Mouse (Mus musculus) CH12.LX (cell line): Measurements from ENCODE around the gene Zbtb49. TPM values are rescaled to one million over a fixed set of nuclear protein-coding genes. Genes with fewer than 3 reads are reported as not detected.

ENCODE experiments used
- DNase-seq: peaks from one replicate; pipeline ENCODE4 v3.0.0-alpha.2; 2013; ENCODE audit errors: extremely low read depth
- H3K27ac ChIP-seq: 2 replicates; pipeline ENCODE4 v1.5.1; 2012; ENCODE audit warnings: low read depth, mild to moderate bottlenecking, control low read depth, moderate library complexity; ENCODE audit not compliant: insufficient read depth
- H3K27me3 ChIP-seq: replicated peaks from 2 replicates; pipeline ENCODE3; 2012; ENCODE audit warnings: inconsistent platforms
- H3K36me3 ChIP-seq, 2 experiments: replicated peaks in 1 of 2; 2 replicates each; pipeline versions ENCODE3 to v1.6.1; 2012; ENCODE audit warnings: inconsistent platforms in 1 of 2, low read length in 1 of 2, mild to moderate bottlenecking in 1 of 2, mixed read lengths in 1 of 2, moderate library complexity in 1 of 2; ENCODE audit not compliant: control insufficient read depth in 1 of 2, insufficient read depth in 1 of 2
- H3K4me1 ChIP-seq, 2 experiments: 2 replicates each; pipeline ENCODE4 v1.6.1; 2012; ENCODE audit warnings: inconsistent platforms in 1 of 2, moderate library complexity in 1 of 2; ENCODE audit not compliant: insufficient read depth in 2 of 2, control insufficient read depth in 1 of 2
- H3K4me2 ChIP-seq: 2 replicates; pipeline ENCODE4 v1.6.1; 2012; ENCODE audit warnings: low read depth, mild to moderate bottlenecking, control low read depth; ENCODE audit not compliant: poor library complexity, insufficient read depth, severe bottlenecking
- H3K4me3 ChIP-seq, 3 experiments: fragments of 150-350 bp in 1 of 3; sonication (generic) in 1 of 3; replicated peaks in 1 of 3; 2 replicates each; pipeline versions ENCODE3 to v1.5.1; 2011 to 2012; ENCODE audit warnings: low read depth in 2 of 3, low read length in 2 of 3, mild to moderate bottlenecking in 2 of 3, moderate library complexity in 2 of 3, control low read depth in 1 of 3, improper control_type of control experiment in 1 of 3, inconsistent platforms in 1 of 3, mixed read lengths in 1 of 3; ENCODE audit not compliant: poor library complexity in 1 of 3
- H3K79me2 ChIP-seq: replicated peaks from 2 replicates; pipeline ENCODE4 v1.6.1; 2012; ENCODE audit warnings: mild to moderate bottlenecking, moderate library complexity; ENCODE audit not compliant: control insufficient read depth, poor library complexity, insufficient read depth, severe bottlenecking; ENCODE audit errors: extremely low read depth
- H3K9ac ChIP-seq: 2 replicates; pipeline ENCODE4 v1.6.1; 2012; ENCODE audit warnings: low read depth, mild to moderate bottlenecking, control low read depth, moderate library complexity; ENCODE audit not compliant: insufficient read depth
- H3K9me3 ChIP-seq: replicated peaks from 2 replicates; pipeline ENCODE3; 2012; ENCODE audit warnings: low read length, inconsistent platforms, mixed read lengths
- CHD2 ChIP-seq: IDR thresholded peaks from 2 replicates; pipeline ENCODE4 v1.6.1; 2011; ENCODE audit warnings: low read length, improper control_type of control experiment
- CTCF ChIP-seq, 2 experiments: IDR thresholded peaks in 1 of 2; conservative IDR thresholded peaks in 1 of 2; 2 replicates each; pipeline ENCODE4 v1.5.1; 2011 to 2012; ENCODE audit warnings: low read depth in 2 of 2, low read length in 2 of 2, improper control_type of control experiment in 1 of 2, inconsistent platforms in 1 of 2, mild to moderate bottlenecking in 1 of 2, moderate library complexity in 1 of 2
- ELF1 ChIP-seq: IDR thresholded peaks from 2 replicates; pipeline ENCODE4 v1.6.1; 2014; ENCODE audit warnings: low read depth, mild to moderate bottlenecking, inconsistent platforms, low read length, improper control_type of control experiment
- EP300 ChIP-seq: IDR thresholded peaks from 2 replicates; pipeline ENCODE4 v1.6.1; 2011; ENCODE audit warnings: low read length, improper control_type of control experiment
- IRF4 ChIP-seq: IDR thresholded peaks from 2 replicates; pipeline ENCODE4 v1.6.1; 2014; ENCODE audit warnings: low read depth, mild to moderate bottlenecking, inconsistent platforms, low read length, improper control_type of control experiment
- KAT2A ChIP-seq: IDR thresholded peaks from 2 replicates; pipeline ENCODE4 v1.6.1; 2012; ENCODE audit warnings: low read length, improper control_type of control experiment, inconsistent platforms; ENCODE audit not compliant: insufficient replicate concordance
- MAFK ChIP-seq: IDR thresholded peaks from 2 replicates; pipeline ENCODE4 v1.6.1; 2011; ENCODE audit warnings: low read length, improper control_type of control experiment; ENCODE audit not compliant: insufficient replicate concordance
- MEF2A ChIP-seq: IDR thresholded peaks from 2 replicates; pipeline ENCODE4 v1.6.1; 2014; ENCODE audit warnings: low read depth, mild to moderate bottlenecking, inconsistent platforms, low read length, improper control_type of control experiment, borderline replicate concordance
- MXI1 ChIP-seq: IDR thresholded peaks from 2 replicates; pipeline ENCODE4 v1.6.1; 2011; ENCODE audit warnings: mild to moderate bottlenecking, low read depth, low read length, improper control_type of control experiment
- MYC ChIP-seq: IDR thresholded peaks from 2 replicates; pipeline ENCODE4 v1.6.1; 2011; ENCODE audit warnings: low read depth, mild to moderate bottlenecking, improper control_type of control experiment, low read length
- NRF1 ChIP-seq: IDR thresholded peaks from 2 replicates; pipeline ENCODE4 v1.6.1; 2014; ENCODE audit warnings: low read depth, mild to moderate bottlenecking, inconsistent platforms, low read length, improper control_type of control experiment, moderate library complexity
- PAX5 ChIP-seq: IDR thresholded peaks from 2 replicates; pipeline ENCODE4 v1.6.1; 2012; ENCODE audit warnings: low read length, inconsistent platforms, mixed read lengths
- POLR2AphosphoS2 ChIP-seq: IDR thresholded peaks from 2 replicates; pipeline ENCODE4 v1.6.1; 2011; ENCODE audit warnings: low read depth, low read length, improper control_type of control experiment
- RCOR1 ChIP-seq: conservative IDR thresholded peaks from 2 replicates; pipeline ENCODE4 v1.6.1; 2012; ENCODE audit warnings: low read depth, mild to moderate bottlenecking, inconsistent platforms, low read length, improper control_type of control experiment
- SIN3A ChIP-seq: IDR thresholded peaks from 2 replicates; pipeline ENCODE4 v1.6.1; 2012; ENCODE audit warnings: low read length, improper control_type of control experiment, inconsistent platforms
- SMC3 ChIP-seq: IDR thresholded peaks from 2 replicates; pipeline ENCODE4 v1.6.1; 2011; ENCODE audit warnings: low read depth, low read length, improper control_type of control experiment
- TCF12 ChIP-seq: IDR thresholded peaks from 2 replicates; pipeline ENCODE4 v1.6.1; 2014; ENCODE audit warnings: low read depth, mild to moderate bottlenecking, inconsistent platforms, low read length, improper control_type of control experiment
- USF1 ChIP-seq: IDR thresholded peaks from 2 replicates; pipeline ENCODE4 v1.6.1; 2014; ENCODE audit warnings: low read depth, mild to moderate bottlenecking, inconsistent platforms, low read length, improper control_type of control experiment
- USF2 ChIP-seq: conservative IDR thresholded peaks from 2 replicates; pipeline ENCODE4 v1.6.1; 2011; ENCODE audit warnings: low read depth, low read length, improper control_type of control experiment
- ZC3H11A ChIP-seq: IDR thresholded peaks from 2 replicates; pipeline ENCODE4 v1.6.1; 2012; ENCODE audit warnings: low read depth, mild to moderate bottlenecking, inconsistent platforms, low read length, improper control_type of control experiment
- ZMIZ1 ChIP-seq: IDR thresholded peaks from 2 replicates; pipeline ENCODE4 v1.6.1; 2012; ENCODE audit warnings: low read depth, mild to moderate bottlenecking, inconsistent platforms, low read length, improper control_type of control experiment
- ZNF384 ChIP-seq: IDR thresholded peaks from 2 replicates; pipeline ENCODE4 v1.6.1; 2012; ENCODE audit warnings: low read depth, low read length, improper control_type of control experiment, inconsistent platforms
- dilution Hi-C: fragments of 300-500 bp; cut with MboI; formaldehyde crosslinking; loops from 2 replicates; pipeline ENCODE4 v1.14.3; 2020; ENCODE audit warnings: low sequenced_read_pairs; ENCODE audit not compliant: extremely low pct_unique_long_range_greater_than_20kb, extremely low pct_ligation_motif_present
- in situ Hi-C: fragments of 300-500 bp; cut with MboI; formaldehyde crosslinking; loops from 3 replicates; pipeline ENCODE4 v1.14.3; 2019; ENCODE audit warnings: low sequenced_read_pairs, low pct_ligation_motif_present, low pct_unique_long_range_greater_than_20kb, mixed read lengths
- polyA plus RNA-seq: library from polyadenylated mRNA; unstranded; fragments of >175 nt; gene quantifications from 2 replicates; pipeline ENCODE4 v1.2.1, GENCODE M21; 2012; ENCODE audit warnings: low read depth; ENCODE audit not compliant: insufficient read length
- total RNA-seq, 2 experiments: library from RNA; depleted of rRNA; stranded (reverse); fragments of 300-350 nt in 1 of 2; fragments of >200 nt in 1 of 2; gene quantifications; 2 replicates each; pipeline ENCODE4 v1.2.3; 2012 to 2014

The Zbtb49 gene
- total and polyA plus RNA-seq, 3 experiments: 4.7 to 8.2 (median 4.9) TPM

- H3K36me3 ChIP-seq: peaks cover 41 to 86% of the 10 kb centered on the region in 2 experiments
- H3K4me3 ChIP-seq: no peak overlapping the region
- no peaks in the 10 kb centered on the region for H3K27me3 ChIP-seq
- H3K9me3 ChIP-seq: no peaks in the 10 kb centered on the region
- no peaks in the 10 kb centered on the region for H3K79me2 ChIP-seq
- peak; percentile 17 for DNase-seq
- TF ChIP-seq ELF1 (no peak), IRF4 (no peak)
- TF ChIP-seq, all 38 proteins: peak for 0
- dilution Hi-C loops (no loop called here), in situ Hi-C loops (no loop called here)
- Histone ChIP-seq H3K9ac (no peak overlapping the region), H3K27ac (no peak overlapping the region), H3K4me1 (peaks cover 0 to 31% of the 10 kb centered on the region in 2 experiments; a peak in 2 of 4 replicates), H3K4me2 (no peak overlapping the region)
Observed at GRCm38 (mm10) chr5:38208985-38209384, 11.3 kb downstream of the Zbtb49 start.

- Histone ChIP-seq H3K4me3 (no peak overlapping the region), H3K79me2 (no peaks in the 10 kb centered on the region), H3K27me3 (no peaks in the 10 kb centered on the region), H3K9me3 (no peaks in the 10 kb centered on the region), H3K9ac (no peak overlapping the region), H3K4me2 (no peak overlapping the region), H3K4me1 (peaks cover 0 to 16% of the 10 kb centered on the region in 2 experiments; a peak in 2 of 4 replicates), H3K36me3 (peaks cover 55 to 90% of the 10 kb centered on the region in 2 experiments), H3K27ac (no peak overlapping the region)
- DNase-seq: no peak
- TF ChIP-seq CTCF (conservative IDR thresholded peaks at IDR 0.05 in 1 of 2, IDR thresholded peaks at IDR 0.05 in 1 of 2; ENCODE audit: low read depth in 2 of 2, low read length in 2 of 2): no peak
- no peak for TF ChIP-seq PAX5
- no peak for TF ChIP-seq MAFK
- TF ChIP-seq MEF2A: no peak
- no peak for TF ChIP-seq NRF1
- no peak for TF ChIP-seq TCF12
- TF ChIP-seq MYC: no peak
- dilution Hi-C loops (no loop called here), in situ Hi-C loops (no loop called here)
Observed at GRCm38 (mm10) chr5:38205303-38205726, 14.9 kb downstream of the Zbtb49 start.

GRCm38 (mm10) chr5:38199686-38200085 lies 20.6 kb downstream of the Zbtb49 start:
- H3K4me3 ChIP-seq: no peak overlapping the region
- no peak for DNase-seq
- peaks cover 47 to 59% of the 10 kb centered on the region in 2 experiments for H3K36me3 ChIP-seq
- no peaks in the 10 kb centered on the region for H3K9me3 ChIP-seq
- peaks cover 1% of the 10 kb centered on the region for H3K27me3 ChIP-seq
- no peak overlapping the region for H3K27ac ChIP-seq
- no peaks in the 10 kb centered on the region for H3K4me1 ChIP-seq
- in situ Hi-C loops (no loop called here), dilution Hi-C loops (no loop called here)
- no peak for TF ChIP-seq ZC3H11A
- no peak for TF ChIP-seq EP300
- TF ChIP-seq POLR2AphosphoS2: no peak
- TF ChIP-seq USF1: no peak
- TF ChIP-seq CHD2: no peak
- TF ChIP-seq ZNF384: no peak
- TF ChIP-seq ZMIZ1: no peak
- no peak for TF ChIP-seq SIN3A
- TF ChIP-seq KAT2A: no peak
- no peak for TF ChIP-seq ELF1
- TF ChIP-seq RCOR1: no peak
- TF ChIP-seq MAFK: no peak
- no peak for TF ChIP-seq SMC3
- no peak for TF ChIP-seq MXI1
- no peak for TF ChIP-seq USF2
- no peaks in the 10 kb centered on the region for H3K79me2 ChIP-seq
- no peak overlapping the region for H3K4me2 ChIP-seq
- no peak overlapping the region for H3K9ac ChIP-seq
